Mouse (Mus musculus) ES-E14 (cell line): ENCODE measurements around the gene Cemip.

Experiments
- CHD2 ChIP-seq: IDR thresholded peaks from 2 replicates; pipeline ENCODE4 v1.6.1; 2014; ENCODE audit warnings: mild to moderate bottlenecking, low read depth, low read length, inconsistent platforms
- HCFC1 ChIP-seq: IDR thresholded peaks from 2 replicates; pipeline ENCODE4 v1.6.1; 2012; ENCODE audit warnings: low read length, inconsistent platforms, borderline replicate concordance; ENCODE audit not compliant: insufficient read depth
- MAFK ChIP-seq: IDR thresholded peaks from 2 replicates; pipeline ENCODE4 v1.6.1; 2014; ENCODE audit warnings: mild to moderate bottlenecking, low read depth, low read length, inconsistent platforms; ENCODE audit not compliant: insufficient read depth
- ZC3H11A ChIP-seq: IDR thresholded peaks from 2 replicates; pipeline ENCODE4 v1.6.1; 2012; ENCODE audit warnings: low read depth, mild to moderate bottlenecking, inconsistent platforms, low read length, borderline replicate concordance
- ZNF384 ChIP-seq: IDR thresholded peaks from 2 replicates; pipeline ENCODE4 v1.6.1; 2012; ENCODE audit warnings: low read depth, low read length, inconsistent platforms

GRCm38 (mm10) chr7:83884021-83884658 is 202.2 kb downstream of the Cemip start, which contains the start of the genes Tlnrd1 and Mesd:
- TF ChIP-seq ZC3H11A, result no peak
- TF ChIP-seq HCFC1, result 0 out of 2 replicates have a peak, but pooled peaks have one; percentile 9
- no peak for TF ChIP-seq CHD2
- TF ChIP-seq ZNF384, result no peak
- TF ChIP-seq MAFK, result no peak
